Mouse (Mus musculus): ENCODE results near the gene Zfp672. TPM values are rescaled to one million over a fixed set of nuclear protein-coding genes. Genes with fewer than 3 reads are reported as not detected.

The Zfp672 gene
- polyA plus RNA-seq, 1 experiment from 2014 or later, result 33.9 TPM

- Histone ChIP-seq H3K4me3 (0 out of 2 replicates have a peak overlapping the region, but pooled peaks have one; percentile 20), H3K9ac (replicated peaks) (no peak overlapping the region), H3K27me3 (peaks cover 7% of the 10 kb centered on the region; the same call in 1 of the 2 replicates), H3K4me2 (replicated peaks) (peak overlapping the region; percentile 55), H3K9me3 (no peaks in the 10 kb centered on the region), H3K4me1 (peaks cover 21% of the 10 kb centered on the region), H3K27ac (replicated peaks) (no peak overlapping the region), H3K36me3 (no peaks in the 10 kb centered on the region)
- no peak for ATAC-seq (ENCODE audit: low FRiP score, low read depth)
- 8% methylated on average over 7 of the region's 7 CpGs for WGBS
Measured at GRCm38 (mm10) chr11:58303594-58303993, 26.5 kb downstream of the Zfp672 start.

DNA sequence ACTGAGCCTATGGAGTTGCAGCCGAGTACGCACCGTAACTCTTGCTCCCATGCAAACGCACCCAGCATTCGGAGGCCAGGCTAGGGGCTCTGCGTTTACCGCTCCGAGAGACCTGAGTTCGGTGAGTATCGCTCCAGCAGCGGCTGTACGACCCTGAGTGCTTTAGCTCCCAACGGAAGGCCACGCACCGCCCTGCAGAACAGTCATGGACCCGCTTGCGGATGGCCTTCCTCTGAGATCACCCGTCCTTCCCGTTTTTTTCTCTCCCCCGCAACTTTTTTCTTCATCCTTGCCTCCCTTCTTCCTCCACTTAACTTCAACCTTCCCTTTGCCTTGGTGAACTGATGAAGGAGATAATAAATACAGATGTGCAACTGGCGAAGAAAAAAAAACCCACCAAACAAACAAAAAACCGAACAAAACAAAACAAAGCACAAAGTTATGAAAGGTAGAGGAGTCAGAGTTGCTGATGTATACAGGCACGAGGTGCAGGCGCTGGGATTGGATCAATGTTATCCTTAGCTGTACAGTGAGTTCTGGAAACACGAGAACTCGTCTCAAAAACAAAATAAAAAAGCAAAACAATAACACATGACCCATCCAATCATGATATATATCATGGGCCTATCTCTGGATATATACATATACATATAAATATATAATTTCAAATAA lies 27.2 kb downstream of the Zfp672 start:
- no peaks in the 10 kb centered on the region for H3K9me3 ChIP-seq
- no peaks in the 10 kb centered on the region for H3K36me3 ChIP-seq
- peaks cover 18% of the 10 kb centered on the region for H3K4me1 ChIP-seq
- H3K27me3 ChIP-seq, result peaks cover 3% of the 10 kb centered on the region; the same call in 1 of the 2 replicates
- peak overlapping the region; percentile 55 for H3K4me2 ChIP-seq (replicated peaks)
- H3K27ac ChIP-seq (replicated peaks), result peak overlapping the region; percentile 90
- peak; percentile 51 for ATAC-seq (ENCODE audit: low FRiP score, low read depth)
- WGBS, result under 1% methylated on average over 26 of the region's 26 CpGs
- H3K9ac ChIP-seq (replicated peaks), result peak overlapping the region; percentile 62
- peak overlapping the region; percentile 62 for H3K4me3 ChIP-seq

DNA sequence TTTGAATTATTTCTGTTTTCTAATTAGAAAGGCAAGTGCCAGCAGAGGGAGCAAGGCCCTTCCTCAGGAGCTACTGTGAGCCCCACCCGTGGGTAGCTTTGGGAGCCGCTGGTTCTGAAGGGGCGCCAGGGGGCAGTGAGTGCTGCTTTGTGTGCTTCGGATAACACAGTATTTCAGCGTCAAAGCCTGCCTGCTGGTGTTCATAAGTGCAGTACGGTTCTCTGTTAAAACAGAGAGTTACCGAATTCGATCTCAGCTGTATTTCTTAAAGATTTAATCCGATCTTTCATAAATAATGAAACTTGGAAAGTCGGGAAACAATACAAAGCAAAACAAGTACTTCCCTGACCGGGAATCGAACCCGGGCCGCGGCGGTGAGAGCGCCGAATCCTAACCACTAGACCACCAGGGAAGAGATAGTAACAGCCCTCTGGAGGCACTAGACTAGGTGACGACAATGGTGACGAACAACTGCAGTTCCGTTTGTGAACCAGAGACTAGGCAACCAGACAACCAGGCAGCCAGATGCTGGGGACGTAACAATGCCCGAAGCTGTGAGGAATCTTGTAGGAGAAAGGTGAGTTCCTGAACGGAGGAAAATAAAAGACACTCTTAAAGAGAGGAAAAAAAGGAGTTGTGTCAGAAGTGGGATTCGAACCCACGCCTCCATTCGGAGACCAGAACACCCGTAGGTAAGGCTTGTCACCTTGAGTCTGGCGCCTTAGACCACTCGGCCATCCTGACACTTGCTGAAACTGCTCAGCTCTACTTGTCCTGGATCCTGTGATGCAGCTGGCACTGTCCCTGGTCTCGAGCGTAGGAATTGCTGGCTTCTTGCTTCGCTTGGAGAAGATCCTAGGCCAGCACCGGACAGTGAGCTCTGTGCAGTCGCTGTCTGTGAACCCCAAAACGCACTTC lies 28.0 kb downstream of the Zfp672 start:
- no peaks in the 10 kb centered on the region for H3K9me3 ChIP-seq
- peak overlapping the region; percentile 55 for H3K4me2 ChIP-seq (replicated peaks)
- no peaks in the 10 kb centered on the region for H3K27me3 ChIP-seq
- WGBS, result under 1% methylated on average over 36 of the region's 36 CpGs
- H3K4me1 ChIP-seq, result peaks cover 9% of the 10 kb centered on the region
- H3K36me3 ChIP-seq, result no peaks in the 10 kb centered on the region
- ATAC-seq (ENCODE audit: low FRiP score, low read depth), result peak; percentile 88
- H3K4me3 ChIP-seq, result peak overlapping the region; percentile 62
- peak overlapping the region; percentile 90 for H3K27ac ChIP-seq (replicated peaks)
- peak overlapping the region; percentile 62 for H3K9ac ChIP-seq (replicated peaks)

DNA sequence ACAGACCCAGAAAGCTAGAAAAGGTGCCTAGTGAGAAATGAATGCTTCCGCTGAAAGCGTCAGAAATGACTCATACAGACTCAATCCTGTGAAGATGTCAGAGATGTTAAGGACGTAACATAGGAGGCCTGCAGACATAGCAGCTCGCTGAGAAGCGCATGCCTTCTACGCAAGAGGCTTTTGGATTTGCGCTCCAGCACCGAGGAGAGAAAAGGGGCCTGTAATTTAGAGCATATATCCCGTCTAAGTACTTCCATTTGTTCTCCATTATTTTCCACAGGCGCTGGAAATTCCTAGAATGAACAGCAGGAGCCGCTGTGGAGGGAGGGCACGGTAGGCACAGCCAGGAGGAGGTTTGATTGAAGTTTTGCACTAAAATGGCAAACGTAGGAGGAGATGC lies 29.1 kb downstream of the Zfp672 start:
- 14% methylated on average over 13 of the region's 13 CpGs for WGBS
- H3K36me3 ChIP-seq, result no peaks in the 10 kb centered on the region
- peak overlapping the region; percentile 45 for H3K4me2 ChIP-seq (replicated peaks)
- ATAC-seq (ENCODE audit: low FRiP score, low read depth), result no peak
- no peak overlapping the region; the same call in 1 of the 2 replicates for H3K27ac ChIP-seq (replicated peaks)
- H3K9me3 ChIP-seq, result no peaks in the 10 kb centered on the region
- H3K27me3 ChIP-seq, result no peaks in the 10 kb centered on the region
- H3K4me1 ChIP-seq, result peaks cover 5% of the 10 kb centered on the region
- no peak overlapping the region; the same call in 1 of the 2 replicates for H3K9ac ChIP-seq (replicated peaks)
- peak overlapping the region; percentile 62 for H3K4me3 ChIP-seq

GRCm38 (mm10) chr11:58297396-58297795 lies 32.7 kb downstream of the Zfp672 start:
- Histone ChIP-seq H3K27me3 (no peaks in the 10 kb centered on the region), H3K9ac (replicated peaks) (no peak overlapping the region), H3K4me2 (replicated peaks) (no peak overlapping the region), H3K4me3 (no peak overlapping the region), H3K36me3 (no peaks in the 10 kb centered on the region), H3K4me1 (no peaks in the 10 kb centered on the region), H3K9me3 (no peaks in the 10 kb centered on the region), H3K27ac (replicated peaks) (no peak overlapping the region)
- no peak for ATAC-seq (ENCODE audit: low FRiP score, low read depth)
- 38% methylated on average over 6 of the region's 6 CpGs for WGBS

DNA sequence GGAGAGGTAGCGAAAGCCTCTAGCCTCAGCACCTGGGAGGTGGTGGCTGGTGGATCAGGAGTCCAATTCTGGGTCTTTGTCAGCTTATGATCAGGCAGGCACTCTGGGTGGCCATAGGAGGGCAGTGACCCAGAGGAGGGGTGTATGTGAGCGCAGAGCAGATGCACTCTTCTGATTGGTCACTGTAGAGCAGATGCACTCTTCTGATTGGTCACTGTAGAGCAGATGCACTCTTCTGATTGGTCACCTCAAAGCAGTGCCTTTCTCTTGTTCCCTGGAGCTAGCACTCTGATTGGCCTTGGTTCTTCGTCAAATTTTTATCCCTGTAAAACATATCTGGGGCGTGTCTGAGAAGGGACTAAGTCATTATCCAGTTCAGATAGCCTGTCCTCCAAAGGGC lies 37.3 kb downstream of the Zfp672 start:
- H3K4me2 ChIP-seq (replicated peaks), result no peak overlapping the region
- H3K9me3 ChIP-seq, result no peaks in the 10 kb centered on the region
- WGBS, result 59% methylated on average over 4 of the region's 4 CpGs
- no peaks in the 10 kb centered on the region for H3K27me3 ChIP-seq
- H3K9ac ChIP-seq (replicated peaks), result no peak overlapping the region
- no peak overlapping the region for H3K4me3 ChIP-seq
- no peak for ATAC-seq (ENCODE audit: low FRiP score, low read depth)
- no peaks in the 10 kb centered on the region for H3K36me3 ChIP-seq
- no peaks in the 10 kb centered on the region for H3K4me1 ChIP-seq
- no peak overlapping the region for H3K27ac ChIP-seq (replicated peaks)

- Histone ChIP-seq H3K36me3 (no peaks in the 10 kb centered on the region), H3K9me3 (no peaks in the 10 kb centered on the region), H3K4me3 (no peak overlapping the region), H3K4me2 (replicated peaks) (no peak overlapping the region), H3K27me3 (no peaks in the 10 kb centered on the region), H3K27ac (replicated peaks) (no peak overlapping the region), H3K4me1 (no peaks in the 10 kb centered on the region), H3K9ac (replicated peaks) (no peak overlapping the region)
- no peak for ATAC-seq (ENCODE audit: low FRiP score, low read depth)
- 83% methylated on average over 4 of the region's 4 CpGs for WGBS
Measured at GRCm38 (mm10) chr11:58290812-58291211, 39.3 kb downstream of the Zfp672 start.

- no peaks in the 10 kb centered on the region for H3K4me1 ChIP-seq
- WGBS, result 80% methylated on average over 9 of the region's 9 CpGs
- no peak for ATAC-seq (ENCODE audit: low FRiP score, low read depth)
- H3K36me3 ChIP-seq, result no peaks in the 10 kb centered on the region
- H3K4me2 ChIP-seq (replicated peaks), result no peak overlapping the region
- H3K4me3 ChIP-seq, result no peak overlapping the region
- H3K27ac ChIP-seq (replicated peaks), result no peak overlapping the region
- H3K9me3 ChIP-seq, result no peaks in the 10 kb centered on the region
- no peaks in the 10 kb centered on the region for H3K27me3 ChIP-seq
- H3K9ac ChIP-seq (replicated peaks), result no peak overlapping the region
Measured at GRCm38 (mm10) chr11:58289992-58290682, 40.0 kb downstream of the Zfp672 start.

- no peaks in the 10 kb centered on the region for H3K4me1 ChIP-seq
- no peaks in the 10 kb centered on the region for H3K9me3 ChIP-seq
- H3K4me2 ChIP-seq (replicated peaks), result no peak overlapping the region
- H3K4me3 ChIP-seq, result no peak overlapping the region
- H3K27me3 ChIP-seq, result no peaks in the 10 kb centered on the region
- ATAC-seq (ENCODE audit: low FRiP score, low read depth), result no peak
- no peak overlapping the region for H3K9ac ChIP-seq (replicated peaks)
- H3K27ac ChIP-seq (replicated peaks), result no peak overlapping the region
- 85% methylated on average over 5 of the region's 5 CpGs for WGBS
- H3K36me3 ChIP-seq, result no peaks in the 10 kb centered on the region
Measured at GRCm38 (mm10) chr11:58282518-58282917, 47.6 kb downstream of the Zfp672 start.

GRCm38 (mm10) chr11:58281970-58282496 lies 48.1 kb downstream of the Zfp672 start:
- H3K4me2 ChIP-seq (replicated peaks), result no peak overlapping the region
- no peak for ATAC-seq (ENCODE audit: low FRiP score, low read depth)
- H3K9me3 ChIP-seq, result no peaks in the 10 kb centered on the region
- no peaks in the 10 kb centered on the region for H3K27me3 ChIP-seq
- H3K4me1 ChIP-seq, result no peaks in the 10 kb centered on the region
- 88% methylated on average over 13 of the region's 13 CpGs for WGBS
- no peak overlapping the region for H3K9ac ChIP-seq (replicated peaks)
- H3K27ac ChIP-seq (replicated peaks), result no peak overlapping the region
- H3K36me3 ChIP-seq, result no peaks in the 10 kb centered on the region
- H3K4me3 ChIP-seq, result no peak overlapping the region

GRCm38 (mm10) chr11:58275756-58276155 lies 54.4 kb downstream of the Zfp672 start:
- H3K27ac ChIP-seq (replicated peaks), result no peak overlapping the region
- WGBS, result 75% methylated on average over 4 of the region's 4 CpGs
- no peaks in the 10 kb centered on the region for H3K27me3 ChIP-seq
- no peaks in the 10 kb centered on the region for H3K36me3 ChIP-seq
- no peaks in the 10 kb centered on the region for H3K9me3 ChIP-seq
- no peak overlapping the region for H3K4me3 ChIP-seq
- H3K9ac ChIP-seq (replicated peaks), result no peak overlapping the region
- H3K4me2 ChIP-seq (replicated peaks), result no peak overlapping the region
- H3K4me1 ChIP-seq, result no peaks in the 10 kb centered on the region
- no peak for ATAC-seq (ENCODE audit: low FRiP score, low read depth)

Measured in midbrain, embryonic 12.5 days (tissue).